Comparison of ENCODE assay signal across 22 mouse cellular contexts in the genomic region with DNA sequence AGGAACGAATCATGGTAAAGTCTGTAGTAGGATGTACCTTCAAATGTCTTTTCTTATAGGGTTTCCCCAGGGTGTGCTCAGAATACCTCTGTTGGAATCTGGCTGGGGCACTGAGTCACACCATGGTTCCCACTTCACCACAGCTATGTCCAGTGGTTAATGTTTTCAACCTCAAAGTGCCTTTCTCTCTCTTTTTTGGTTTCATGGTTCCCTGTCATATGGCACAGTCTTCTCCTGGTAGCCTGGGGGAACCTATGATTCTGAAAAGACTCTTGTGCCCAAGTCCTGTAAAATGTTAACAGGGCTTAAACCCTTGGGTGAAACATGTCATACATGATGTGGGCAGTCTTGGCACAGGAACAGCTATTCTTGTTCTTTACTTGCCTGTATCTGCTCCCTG.
"Had no signal": no experiment of that assay in that cellular context is flagged by ENCODE, and none has a peak within 500 bp of the region (broad histone marks: within the 10 kb centered on the region; RNA-seq: fewer than 3 reads in every experiment).

No protein-coding gene starts in this region.

- DNase-seq: cerebellum, adult 9-10 months; cerebellum, adult 9-11 months; cerebellum, postnatal 10 days; cerebellum, postnatal 14 days; cerebellum, postnatal 25 days; cerebellum, postnatal 36 days; embryo, embryonic 11 days; forebrain, postnatal 0 days; gastrocnemius, adult 2 months; gastrocnemius, postnatal 10 days; gastrocnemius, postnatal 14 days; gastrocnemius, postnatal 25 days; gastrocnemius, postnatal 36 days; heart, adult 2 months had no signal

- ATAC-seq: forebrain, embryonic 13.5 days; forebrain, embryonic 14.5 days; forebrain, embryonic 15.5 days; forebrain, embryonic 16.5 days; forebrain, postnatal 0 days had no signal

- H3K27me3 ChIP-seq: embryonic facial prominence, embryonic 12.5 days; embryonic facial prominence, embryonic 13.5 days; embryonic facial prominence, embryonic 15.5 days; forebrain, embryonic 12.5 days; forebrain, embryonic 13.5 days; forebrain, embryonic 15.5 days had no signal
